Mouse (Mus musculus): ENCODE measurements at regions not wholly inside any gene's neighbourhood (a gene's known extent, or its start where the extent isn't known, plus 50 kb on each side); places are given as distances from the start of the nearest gene placed in this dataset.

DNA sequence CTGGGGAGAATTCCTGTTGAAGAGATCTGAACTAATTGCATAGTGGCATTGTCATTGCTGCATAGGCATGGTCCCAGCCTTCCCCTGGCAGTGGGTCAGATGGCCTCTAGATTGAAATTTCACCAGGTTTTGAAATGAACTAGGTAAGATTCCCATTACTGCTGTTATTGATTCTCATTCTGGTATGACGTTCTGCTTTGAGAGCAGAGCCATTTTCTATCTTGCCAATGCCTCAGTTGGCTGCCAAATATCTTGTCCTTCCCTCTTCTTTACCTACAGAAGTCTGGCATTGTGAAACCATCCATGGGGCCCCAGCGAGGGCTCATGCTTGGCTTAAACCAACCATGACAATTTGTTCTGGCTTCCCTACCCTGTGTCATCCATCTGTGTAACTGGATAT, 232.5 kb downstream of the Gm10260 start:
- TF ChIP-seq CTCF (IDR thresholded peaks at IDR 0.05; ENCODE audit: low read depth) (no peak), EP300 (IDR thresholded peaks at IDR 0.05; ENCODE audit: low read depth) (no peak)

All from liver, embryonic 14.5 days (tissue).